Mouse (Mus musculus) stomach, embryonic 16.5 days (tissue): Measurements from ENCODE around the gene Fads6. TPM values are rescaled to one million over a fixed set of nuclear protein-coding genes. Genes with fewer than 3 reads are reported as not detected.

ENCODE experiments used
- ATAC-seq: fragments of 200-750 bp; cut with Nextera tagmentation; 2 replicates; pipeline ENCODE4 v1.8.0; 2017; ENCODE audit warnings: moderate number of reproducible peaks, moderate TSS enrichment; ENCODE audit not compliant: insufficient read depth, low FRiP score
- H3K27ac ChIP-seq: fragments of 300-500 bp; sonication (generic); 2 replicates; pipeline ENCODE4 v1.5.1; 2014; ENCODE audit warnings: low read length
- H3K27me3 ChIP-seq: fragments of 300-500 bp; sonication (generic); 2 replicates; pipeline ENCODE4 v1.6.1; 2014; ENCODE audit warnings: low read length, control low read depth, mixed read lengths; ENCODE audit not compliant: control insufficient read depth, insufficient read depth
- H3K36me3 ChIP-seq: fragments of 300-500 bp; sonication (generic); 2 replicates; pipeline ENCODE4 v1.6.1; 2014; ENCODE audit warnings: low read length; ENCODE audit not compliant: control insufficient read depth, insufficient read depth
- H3K4me1 ChIP-seq: fragments of 300-500 bp; sonication (generic); 2 replicates; pipeline ENCODE4 v1.6.1; 2014; ENCODE audit warnings: low read length, control low read depth, mixed read lengths; ENCODE audit not compliant: control insufficient read depth, insufficient read depth
- H3K4me2 ChIP-seq: fragments of 300-500 bp; sonication (generic); 2 replicates; pipeline ENCODE4 v1.6.1; 2014; ENCODE audit warnings: low read depth, low read length, mixed read lengths
- H3K4me3 ChIP-seq: fragments of 300-500 bp; sonication (generic); replicated peaks from 2 replicates; pipeline ENCODE4 v1.5.1; 2014; ENCODE audit warnings: mild to moderate bottlenecking, low read length
- H3K9ac ChIP-seq: fragments of 300-500 bp; sonication (generic); 2 replicates; pipeline ENCODE4 v1.6.1; 2014; ENCODE audit warnings: low read length
- H3K9me3 ChIP-seq: fragments of 300-500 bp; sonication (generic); replicated peaks from 2 replicates; pipeline ENCODE4 v1.6.1; 2016; ENCODE audit warnings: low read length, control low read depth; ENCODE audit not compliant: control insufficient read depth
- WGBS: fragments of 180-500 bp; shearing (Covaris S2); extraction: QIAGEN DNeasy Blood & Tissue Kit; methylation state at CpG from one replicate; pipeline ENCODE4 v1.1.7; 2014; 5-methylcytosine and 5-hydroxymethylcytosine counted together
- polyA plus RNA-seq: library from polyadenylated mRNA; unstranded; fragments of >200 nt; fragmentation: Nextera tagmentation; extraction: Ambion mirVana; gene quantifications from 2 replicates; pipeline ENCODE4 v1.2.1, GENCODE M21; 2015

The Fads6 gene
- polyA plus RNA-seq, 1 experiment from 2014 or later, result 1.6 TPM

- H3K27ac ChIP-seq, result peak overlapping the region; percentile 82
- H3K27me3 ChIP-seq, result 0 out of 2 replicates have a peak, but pooled peaks cover 5% of the 10 kb centered on the region
- H3K9me3 ChIP-seq, result no peaks in the 10 kb centered on the region
- 44% methylated on average over 14 of the region's 14 CpGs for WGBS
- H3K4me1 ChIP-seq, result peaks cover 37% of the 10 kb centered on the region
- no peak overlapping the region for H3K4me3 ChIP-seq
- H3K4me2 ChIP-seq, result 0 out of 2 replicates have a peak overlapping the region, but pooled peaks have one; percentile 3
- H3K36me3 ChIP-seq, result no peaks in the 10 kb centered on the region
- peak; percentile 22; the same call in 1 of the 2 replicates for ATAC-seq
- no peak overlapping the region for H3K9ac ChIP-seq
These were observed 4.7 kb downstream of the Fads6 start for GRCm38 (mm10) chr11:115292631-115293375.

DNA sequence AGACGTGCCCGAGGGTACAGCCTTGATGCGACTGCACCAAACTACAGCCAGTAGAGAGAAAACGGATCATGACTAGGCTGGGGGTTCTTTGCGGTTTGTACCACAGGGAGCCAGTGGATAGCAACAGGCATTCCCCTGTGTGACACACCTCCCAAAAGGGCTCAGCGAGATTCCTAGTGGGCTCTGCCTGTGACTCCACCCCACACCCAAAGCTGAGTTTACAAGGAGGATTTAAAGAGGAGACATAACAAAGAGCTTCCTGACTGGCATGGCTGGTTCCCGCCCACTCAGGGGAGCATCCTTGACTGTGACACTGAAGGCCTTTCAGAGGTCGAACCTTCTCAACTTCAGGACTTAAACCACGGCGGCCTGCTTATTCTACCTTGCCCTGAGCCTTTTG lies 6.0 kb downstream of the Fads6 start:
- WGBS, result 74% methylated on average over 10 of the region's 10 CpGs
- Histone ChIP-seq H3K27ac (peak overlapping the region; percentile 0), H3K9ac (no peak overlapping the region), H3K4me1 (peaks cover 31% of the 10 kb centered on the region), H3K27me3 (0 out of 2 replicates have a peak, but pooled peaks cover 3% of the 10 kb centered on the region), H3K4me2 (no peak overlapping the region), H3K36me3 (no peaks in the 10 kb centered on the region), H3K9me3 (no peaks in the 10 kb centered on the region), H3K4me3 (no peak overlapping the region)
- no peak for ATAC-seq

DNA sequence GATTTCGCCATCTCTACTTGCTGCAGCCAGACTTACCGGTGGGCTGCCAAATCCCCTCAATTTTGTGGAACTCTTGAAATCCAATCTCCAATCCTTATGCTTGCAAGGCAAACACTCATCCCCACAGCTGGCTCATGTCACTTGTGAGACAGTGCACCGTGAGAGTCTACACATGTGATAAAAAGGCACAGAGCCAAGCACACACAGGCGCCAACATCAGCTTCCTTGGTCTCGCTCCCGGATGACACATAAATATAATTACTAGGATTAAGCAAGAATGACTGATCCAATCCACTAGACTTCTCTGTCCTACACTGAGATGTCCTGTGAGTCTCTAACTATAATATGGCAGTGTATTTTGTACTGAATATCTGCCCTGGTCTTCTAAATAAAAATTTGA lies 6.5 kb downstream of the Fads6 start:
- no peaks in the 10 kb centered on the region for H3K9me3 ChIP-seq
- peak overlapping the region; percentile 60 for H3K27ac ChIP-seq
- 39% methylated on average over 6 of the region's 6 CpGs for whole genome bisulfite sequencing
- no peak overlapping the region for H3K4me2 ChIP-seq
- no peaks in the 10 kb centered on the region for H3K36me3 ChIP-seq
- H3K4me3 ChIP-seq, result no peak overlapping the region
- no peaks in the 10 kb centered on the region for H3K27me3 ChIP-seq
- peak; percentile 67 for ATAC-seq
- H3K4me1 ChIP-seq, result peaks cover 31% of the 10 kb centered on the region
- no peak overlapping the region for H3K9ac ChIP-seq

GRCm38 (mm10) chr11:115290314-115290713 lies 7.1 kb downstream of the Fads6 start:
- peaks cover 31% of the 10 kb centered on the region for H3K4me1 ChIP-seq
- WGBS, result 85% methylated on average over 1 of the region's 1 CpGs
- H3K27ac ChIP-seq, result peak overlapping the region; percentile 60
- no peaks in the 10 kb centered on the region for H3K27me3 ChIP-seq
- H3K36me3 ChIP-seq, result no peaks in the 10 kb centered on the region
- no peak overlapping the region for H3K4me3 ChIP-seq
- H3K9me3 ChIP-seq, result no peaks in the 10 kb centered on the region
- H3K4me2 ChIP-seq, result no peak overlapping the region
- no peak overlapping the region for H3K9ac ChIP-seq
- ATAC-seq, result no peak

DNA sequence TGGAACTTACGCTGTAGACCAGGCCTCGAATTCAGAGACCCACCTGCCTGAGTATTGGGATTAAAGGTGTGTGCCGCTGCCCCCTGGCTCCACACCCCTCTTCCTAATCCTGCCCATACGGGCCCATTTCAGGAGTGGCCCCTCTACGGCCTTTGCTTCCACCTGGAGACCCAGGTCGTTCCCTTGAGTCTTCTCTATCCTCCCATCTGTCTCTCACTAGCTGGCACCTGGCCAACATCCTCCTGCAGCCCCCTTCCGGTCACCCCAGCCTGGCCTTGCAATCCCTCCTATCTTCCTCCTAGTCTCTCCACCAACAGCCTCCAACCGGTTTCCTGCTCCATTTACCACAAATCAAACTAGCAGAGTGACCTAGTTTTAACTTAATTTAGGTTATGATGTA lies 7.6 kb downstream of the Fads6 start:
- H3K4me1 ChIP-seq, result peaks cover 31% of the 10 kb centered on the region
- 63% methylated on average over 8 of the region's 8 CpGs for WGBS
- no peaks in the 10 kb centered on the region for H3K36me3 ChIP-seq
- H3K4me3 ChIP-seq, result no peak overlapping the region
- no peaks in the 10 kb centered on the region for H3K27me3 ChIP-seq
- H3K9me3 ChIP-seq, result no peaks in the 10 kb centered on the region
- no peak overlapping the region for H3K4me2 ChIP-seq
- no peak overlapping the region for H3K27ac ChIP-seq
- ATAC-seq, result no peak
- no peak overlapping the region for H3K9ac ChIP-seq

GRCm38 (mm10) chr11:115288305-115288704 lies 9.2 kb downstream of the Fads6 start:
- WGBS, result 93% methylated on average over 2 of the region's 2 CpGs
- no peak for ATAC-seq
- Histone ChIP-seq H3K36me3 (no peaks in the 10 kb centered on the region), H3K9me3 (no peaks in the 10 kb centered on the region), H3K4me3 (no peak overlapping the region), H3K27me3 (no peaks in the 10 kb centered on the region), H3K9ac (no peak overlapping the region), H3K27ac (no peak overlapping the region), H3K4me1 (peaks cover 31% of the 10 kb centered on the region), H3K4me2 (no peak overlapping the region)

DNA sequence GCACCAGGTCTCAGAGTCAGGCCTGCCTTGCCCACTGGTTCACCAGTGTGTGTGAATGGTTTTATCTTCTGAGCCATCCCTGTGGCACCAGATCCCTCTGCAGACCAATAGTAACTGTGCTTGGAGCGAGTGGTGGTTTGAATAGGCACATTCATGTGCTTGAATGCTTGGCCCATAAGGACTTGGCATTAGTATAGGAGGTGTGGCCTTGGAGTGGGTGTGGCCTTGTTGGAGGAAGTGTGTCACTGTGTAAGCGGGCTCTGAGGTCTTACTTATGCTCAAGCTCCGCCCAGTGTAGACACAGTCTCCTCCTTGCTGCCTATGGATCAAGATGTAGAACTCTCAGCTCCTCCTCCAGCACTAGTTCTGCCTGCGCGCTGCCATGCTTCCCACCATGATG lies 10.1 kb downstream of the Fads6 start:
- Histone ChIP-seq H3K27ac (no peak overlapping the region), H3K9ac (no peak overlapping the region), H3K4me1 (peaks cover 24% of the 10 kb centered on the region), H3K36me3 (no peaks in the 10 kb centered on the region), H3K4me2 (no peak overlapping the region), H3K9me3 (no peaks in the 10 kb centered on the region), H3K4me3 (no peak overlapping the region), H3K27me3 (no peaks in the 10 kb centered on the region)
- WGBS, result 86% methylated on average over 5 of the region's 5 CpGs
- ATAC-seq, result no peak

DNA sequence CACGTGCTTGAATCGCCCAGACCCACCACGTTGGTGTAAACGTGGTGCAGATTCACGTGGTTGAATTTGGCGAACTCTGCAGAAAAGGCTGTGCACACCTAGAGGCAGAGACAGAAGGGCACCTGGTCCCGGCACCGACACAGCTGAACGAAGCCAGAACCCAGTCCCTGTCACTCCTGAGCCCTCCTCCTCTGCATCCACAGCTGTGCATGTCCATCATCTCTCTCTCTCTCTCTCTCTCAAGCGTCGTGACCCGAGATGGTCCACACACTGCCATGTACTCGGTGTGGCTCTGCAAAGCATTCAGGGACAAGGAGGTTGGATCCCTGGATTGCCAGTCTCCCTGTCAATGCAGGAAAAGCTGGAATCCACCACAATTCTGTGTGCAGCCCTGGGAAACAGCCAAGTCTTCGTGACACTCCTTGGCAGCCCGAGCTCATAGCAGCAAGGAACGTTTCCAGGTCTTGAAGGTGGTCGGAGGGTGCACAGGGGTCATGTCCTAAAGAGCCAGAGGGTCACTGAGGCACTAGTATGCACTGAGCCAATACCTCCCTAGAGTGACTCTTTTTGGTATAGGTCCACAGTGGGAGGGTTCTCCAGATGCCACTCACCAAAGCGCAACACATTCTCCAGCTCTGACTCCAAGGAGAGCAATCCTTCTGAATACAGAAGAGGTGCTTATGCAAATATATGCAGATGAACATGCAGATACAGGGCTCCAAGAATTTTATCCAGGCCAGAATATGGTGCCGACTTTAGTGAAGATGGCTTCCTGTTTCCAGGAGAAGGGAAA lies 11.1 kb downstream of the Fads6 start:
- Histone ChIP-seq H3K36me3 (no peaks in the 10 kb centered on the region), H3K27me3 (no peaks in the 10 kb centered on the region)

DNA sequence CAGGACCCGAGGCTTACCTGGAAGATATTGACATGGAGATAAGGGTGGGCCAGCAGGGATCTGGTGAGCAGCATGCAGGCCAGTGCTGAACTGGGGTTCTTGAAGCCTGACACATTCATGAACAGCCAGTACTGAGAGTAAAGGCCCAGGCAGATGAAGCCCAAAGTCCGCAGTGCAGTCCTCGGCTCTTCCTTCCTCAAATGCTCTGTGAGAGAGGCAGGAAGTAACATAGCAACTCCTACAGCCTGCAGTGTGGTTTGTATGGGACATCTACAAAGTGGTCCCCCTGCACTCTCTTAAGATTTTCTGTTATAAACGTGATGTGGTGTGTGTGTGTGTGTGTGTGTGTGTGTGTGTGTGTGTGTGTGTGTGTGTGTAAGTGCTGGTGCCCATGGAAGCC lies 12.2 kb downstream of the Fads6 start:
- 59% methylated on average over 4 of the region's 4 CpGs for WGBS

More for the DNA sequence above, 11.1 kb downstream of the Fads6 start:
- Histone ChIP-seq H3K4me3 (no peak overlapping the region), H3K4me1 (peaks cover 18% of the 10 kb centered on the region), H3K9ac (no peak overlapping the region), H3K4me2 (no peak overlapping the region), H3K9me3 (no peaks in the 10 kb centered on the region), H3K27ac (no peak overlapping the region)
- WGBS, result 75% methylated on average over 19 of the region's 19 CpGs
- no peak for ATAC-seq

More for the DNA sequence above, 12.2 kb downstream of the Fads6 start:
- Histone ChIP-seq H3K9me3 (no peaks in the 10 kb centered on the region), H3K9ac (no peak overlapping the region), H3K36me3 (no peaks in the 10 kb centered on the region), H3K27ac (no peak overlapping the region), H3K4me1 (peaks cover 6% of the 10 kb centered on the region), H3K4me2 (no peak overlapping the region), H3K27me3 (no peaks in the 10 kb centered on the region), H3K4me3 (no peak overlapping the region)
- no peak for ATAC-seq
